Mouse (Mus musculus): ENCODE data around the gene Plch2.

The Plch2 gene

GRCm38 (mm10) chr4:155019336-155019847 is 37.2 kb downstream of the Plch2 start:
- no peak for DNase-seq

GRCm38 (mm10) chr4:155018601-155019335 is 37.8 kb downstream of the Plch2 start:
- no peak for DNase-seq

GRCm38 (mm10) chr4:155018066-155018465 is 38.5 kb downstream of the Plch2 start:
- no peak for DNase-seq

- no peak for DNase-seq
These were observed 39.2 kb downstream of the Plch2 start for GRCm38 (mm10) chr4:155017253-155017878.

- DNase-seq: no peak
These were observed 39.8 kb downstream of the Plch2 start for GRCm38 (mm10) chr4:155016807-155017206.

GRCm38 (mm10) chr4:155015550-155015949 is 41.0 kb downstream of the Plch2 start:
- no peak for DNase-seq

- DNase-seq: no peak
These were observed 41.8 kb downstream of the Plch2 start for GRCm38 (mm10) chr4:155014791-155015190.

- no peak for DNase-seq
These were observed 42.3 kb downstream of the Plch2 start for GRCm38 (mm10) chr4:155014244-155014643.

GRCm38 (mm10) chr4:155012788-155013187 is 43.8 kb downstream of the Plch2 start:
- peak; percentile 73 for DNase-seq

- no peak for DNase-seq
These were observed 44.5 kb downstream of the Plch2 start for GRCm38 (mm10) chr4:155012115-155012514.

- DNase-seq: no peak
These were observed 45.1 kb downstream of the Plch2 start for GRCm38 (mm10) chr4:155011312-155012025.

- no peak for DNase-seq
These were observed 45.7 kb downstream of the Plch2 start for GRCm38 (mm10) chr4:155010870-155011269.

GRCm38 (mm10) chr4:155009216-155009615 is 47.4 kb downstream of the Plch2 start:
- no peak for DNase-seq

GRCm38 (mm10) chr4:155008075-155008474 is 48.5 kb downstream of the Plch2 start:
- DNase-seq: no peak

- no peak for DNase-seq
These were observed 48.9 kb downstream of the Plch2 start for GRCm38 (mm10) chr4:155007641-155008040.

- DNase-seq: no peak
These were observed 50.3 kb downstream of the Plch2 start for GRCm38 (mm10) chr4:155006296-155006695.

- no peak for DNase-seq
These were observed 51.3 kb downstream of the Plch2 start for GRCm38 (mm10) chr4:155005278-155005677.

GRCm38 (mm10) chr4:154999379-154999778 is 57.2 kb downstream of the Plch2 start:
- no peak for DNase-seq

GRCm38 (mm10) chr4:154996572-154997154 is 59.9 kb downstream of the Plch2 start:
- DNase-seq: no peak

- no peak for DNase-seq
These were observed 61.7 kb downstream of the Plch2 start for GRCm38 (mm10) chr4:154994876-154995275.

GRCm38 (mm10) chr4:154986750-154987149 is 69.8 kb downstream of the Plch2 start:
- no peak for DNase-seq

GRCm38 (mm10) chr4:154986096-154986495 is 70.5 kb downstream of the Plch2 start:
- peak; percentile 80 for DNase-seq

GRCm38 (mm10) chr4:154985151-154985777 is 71.3 kb downstream of the Plch2 start:
- DNase-seq: no peak

Data from B cell, adult 2 months (primary cell).